Mouse (Mus musculus): ENCODE measurements around the gene Smarcd1. TPM values are rescaled to one million over a fixed set of nuclear protein-coding genes. Genes with fewer than 3 reads are reported as not detected.
A peak's percentile ranks its signal among the peaks of the same experiment; 100 is the strongest.

The Smarcd1 gene
- total and polyA plus RNA-seq, 2 experiments from 2014 or later: 83.0 to 92.2 TPM

GRCm38 (mm10) chr15:99721921-99722743 is 20.2 kb downstream of the Smarcd1 start:
- H3K4me3 ChIP-seq (ENCODE audit: low read depth, low read length): no peak overlapping the region
- peaks cover 14% of the 10 kb centered on the region; the same call in 1 of the 2 replicates for H3K36me3 ChIP-seq (ENCODE audit: insufficient read depth, low read length)
- WGBS: 80% methylated on average over 25 of the region's 25 CpGs
- H3K9me3 ChIP-seq (ENCODE audit: low read length): no peaks in the 10 kb centered on the region
- ATAC-seq (ENCODE audit: low FRiP score): no peak
- no peak overlapping the region for H3K9ac ChIP-seq (replicated peaks; ENCODE audit: low read length, poor library complexity, severe bottlenecking)
- no peak overlapping the region for H3K4me2 ChIP-seq (ENCODE audit: low read depth, low read length, poor library complexity, severe bottlenecking)
- peaks cover 3% of the 10 kb centered on the region for H3K4me1 ChIP-seq (ENCODE audit: insufficient read depth, low read length)
- no peak overlapping the region for H3K27ac ChIP-seq (ENCODE audit: low read depth, low read length)
- no peaks in the 10 kb centered on the region for H3K27me3 ChIP-seq (ENCODE audit: insufficient read depth, low read length)
- no peak for DNase-seq (ENCODE audit: low spot score)
- TF ChIP-seq CTCF (IDR thresholded peaks at IDR 0.05): no peak

GRCm38 (mm10) chr15:99723120-99723514 is 21.2 kb downstream of the Smarcd1 start:
- no peak overlapping the region for H3K4me3 ChIP-seq (ENCODE audit: low read depth, low read length)
- peaks cover 3% of the 10 kb centered on the region for H3K4me1 ChIP-seq (ENCODE audit: insufficient read depth, low read length)
- H3K27me3 ChIP-seq (ENCODE audit: insufficient read depth, low read length): no peaks in the 10 kb centered on the region
- TF ChIP-seq CTCF (IDR thresholded peaks at IDR 0.05): no peak
- 54% methylated on average over 10 of the region's 10 CpGs for WGBS
- DNase-seq (ENCODE audit: low spot score) (no peak), ATAC-seq (ENCODE audit: low FRiP score) (no peak)
- no peaks in the 10 kb centered on the region for H3K9me3 ChIP-seq (ENCODE audit: low read length)
- no peak overlapping the region for H3K9ac ChIP-seq (replicated peaks; ENCODE audit: low read length, poor library complexity, severe bottlenecking)
- H3K4me2 ChIP-seq (ENCODE audit: low read depth, low read length, poor library complexity, severe bottlenecking): no peak overlapping the region
- peaks cover 14% of the 10 kb centered on the region; the same call in 1 of the 2 replicates for H3K36me3 ChIP-seq (ENCODE audit: insufficient read depth, low read length)
- no peak overlapping the region for H3K27ac ChIP-seq (ENCODE audit: low read depth, low read length)

GRCm38 (mm10) chr15:99723515-99724291 is 21.8 kb downstream of the Smarcd1 start:
- 21% methylated on average over 11 of the region's 11 CpGs for WGBS

GRCm38 (mm10) chr15:99724292-99725021 is 22.5 kb downstream of the Smarcd1 start:
- Histone ChIP-seq H3K27me3 (ENCODE audit: insufficient read depth, low read length) (no peaks in the 10 kb centered on the region), H3K36me3 (ENCODE audit: insufficient read depth, low read length) (peaks cover 14% of the 10 kb centered on the region; the same call in 1 of the 2 replicates), H3K9me3 (ENCODE audit: low read length) (no peaks in the 10 kb centered on the region), H3K4me1 (ENCODE audit: insufficient read depth, low read length) (peaks cover 3% of the 10 kb centered on the region), H3K27ac (ENCODE audit: low read depth, low read length) (peak overlapping the region; percentile 62), H3K9ac (replicated peaks; ENCODE audit: low read length, poor library complexity, severe bottlenecking) (peak overlapping the region; percentile 48), H3K4me3 (ENCODE audit: low read depth, low read length) (peak overlapping the region; percentile 92), H3K4me2 (ENCODE audit: low read depth, low read length, poor library complexity, severe bottlenecking) (peak overlapping the region; percentile 87)
- peak; percentile 86 for DNase-seq (ENCODE audit: low spot score)
- peak; percentile 82 for TF ChIP-seq CTCF (IDR thresholded peaks at IDR 0.05)
- peak; percentile 17; the same call in 1 of the 2 replicates for ATAC-seq (ENCODE audit: low FRiP score)
- 7% methylated on average over 16 of the region's 16 CpGs for WGBS

More at GRCm38 (mm10) chr15:99723515-99724291, 21.8 kb downstream of the Smarcd1 start:
- Histone ChIP-seq H3K4me3 (ENCODE audit: low read depth, low read length) (no peak overlapping the region), H3K27me3 (ENCODE audit: insufficient read depth, low read length) (no peaks in the 10 kb centered on the region), H3K36me3 (ENCODE audit: insufficient read depth, low read length) (peaks cover 14% of the 10 kb centered on the region; the same call in 1 of the 2 replicates), H3K4me2 (ENCODE audit: low read depth, low read length, poor library complexity, severe bottlenecking) (peak overlapping the region; percentile 87), H3K27ac (ENCODE audit: low read depth, low read length) (peak overlapping the region; percentile 62), H3K9ac (replicated peaks; ENCODE audit: low read length, poor library complexity, severe bottlenecking) (no peak overlapping the region), H3K9me3 (ENCODE audit: low read length) (no peaks in the 10 kb centered on the region), H3K4me1 (ENCODE audit: insufficient read depth, low read length) (peaks cover 3% of the 10 kb centered on the region)
- DNase-seq (ENCODE audit: low spot score): peak; percentile 51
- TF ChIP-seq CTCF (IDR thresholded peaks at IDR 0.05): no peak
- ATAC-seq (ENCODE audit: low FRiP score): no peak

- TF ChIP-seq CTCF (IDR thresholded peaks at IDR 0.05): peak; percentile 97
- Histone ChIP-seq H3K4me3 (ENCODE audit: low read depth, low read length) (peak within 1 kb of the TSS; percentile 92), H3K9ac (replicated peaks; ENCODE audit: low read length, poor library complexity, severe bottlenecking) (peak within 1 kb of the TSS; percentile 93), H3K4me1 (ENCODE audit: insufficient read depth, low read length) (peaks cover 3% of the 10 kb centered on the region), H3K27ac (ENCODE audit: low read depth, low read length) (peak within 1 kb of the TSS; percentile 89), H3K36me3 (ENCODE audit: insufficient read depth, low read length) (peaks cover 11% of the 10 kb centered on the region; the same call in 1 of the 2 replicates), H3K27me3 (ENCODE audit: insufficient read depth, low read length) (no peaks in the 10 kb centered on the region), H3K9me3 (ENCODE audit: low read length) (no peaks in the 10 kb centered on the region), H3K4me2 (ENCODE audit: low read depth, low read length, poor library complexity, severe bottlenecking) (peak within 1 kb of the TSS; percentile 87)
- DNase-seq (ENCODE audit: low spot score) (peak; percentile 100), ATAC-seq (ENCODE audit: low FRiP score) (peak; percentile 94)
- WGBS: under 1% methylated on average over 55 of the region's 68 CpGs
Measured at GRCm38 (mm10) chr15:99725341-99726155, 23.6 kb downstream of the Smarcd1 start, which contains the start of gene Cox14. TSS of gene Cox14 (plus strand) at chr15:99725618.
